Mouse (Mus musculus) thymus, adult 2 months (tissue): Measurements from ENCODE around the gene Gm17542.

Experiments
- CTCF ChIP-seq: fragments of 200-500 bp; IDR thresholded peaks from 2 replicates; pipeline ENCODE4 v1.5.1; 2012; ENCODE audit warnings: mild to moderate bottlenecking, control low read depth, low read length, moderate library complexity, borderline replicate concordance; ENCODE audit not compliant: control insufficient read depth, poor library complexity, insufficient read depth; ENCODE audit errors: extremely low read depth
- POLR2A ChIP-seq: fragments of 200-500 bp; IDR thresholded peaks from 2 replicates; pipeline ENCODE4 v1.6.1; 2012; ENCODE audit warnings: mild to moderate bottlenecking, low read length, control low read depth, moderate library complexity; ENCODE audit not compliant: control insufficient read depth, poor library complexity, insufficient read depth; ENCODE audit errors: extremely low read depth

GRCm38 (mm10) chr10:58663868-58664267 is 54.1 kb downstream of the Gm17542 start:
- TF ChIP-seq CTCF (no peak), POLR2A (no peak)
